Comparison of ENCODE assay signal across 10 mouse cellular contexts in genomic region chr7:90039504-90039903, GRCm38 (mm10). TPM values are rescaled to one million over a fixed set of nuclear protein-coding genes. Genes with fewer than 3 reads are reported as not detected.
A peak's percentile ranks its signal among the peaks of the same experiment; 100 is the strongest.
DNase-seq lines count a peak whose midpoint lies in the region; ATAC-seq lines count a peak whose summit lies in the region.
"Had no signal": no experiment of that assay in that cellular context is flagged by ENCODE, and none has a peak within 500 bp of the region (broad histone marks: within the 10 kb centered on the region; RNA-seq: fewer than 3 reads in every experiment).

No protein-coding gene starts in this region.

- H3K27me3 ChIP-seq in neural tube, embryonic 15.5 days (replicated peaks): no peaks in the 10 kb centered on the region
- H3K27me3 ChIP-seq in intestine, embryonic 15.5 days (replicated peaks): no peaks in the 10 kb centered on the region
- H3K27me3 ChIP-seq: limb, embryonic 15.5 days had no signal

- H3K9ac ChIP-seq in neural tube, embryonic 15.5 days (replicated peaks): no peak overlapping the region
- no peak overlapping the region for H3K9ac ChIP-seq in intestine, embryonic 15.5 days
- H3K9ac ChIP-seq: limb, embryonic 15.5 days had no signal

- no peak overlapping the region for H3K4me3 ChIP-seq in neural tube, embryonic 15.5 days (replicated peaks)
- H3K4me3 ChIP-seq in intestine, embryonic 15.5 days (replicated peaks): no peak overlapping the region
- H3K4me3 ChIP-seq: limb, embryonic 15.5 days had no signal

- H3K27ac ChIP-seq in neural tube, embryonic 15.5 days (replicated peaks): no peak overlapping the region
- H3K27ac ChIP-seq in intestine, embryonic 15.5 days: no peak overlapping the region
- H3K27ac ChIP-seq: limb, embryonic 15.5 days had no signal

- intact Hi-C loops in heart, postnatal 25 days (cut with DNase I): no loop called here

- no peaks in the 10 kb centered on the region for H3K4me1 ChIP-seq in neural tube, embryonic 15.5 days
- peaks cover 10% of the 10 kb centered on the region; the same call in 1 of the 2 replicates for H3K4me1 ChIP-seq in intestine, embryonic 15.5 days (replicated peaks)

- ATAC-seq in common myeloid progenitor, adult 5-6 weeks (replicated peaks; ENCODE audit: low read depth, poor library complexity, severe bottlenecking): peak; percentile 50
- no peak for ATAC-seq in neural tube, embryonic 15.5 days (ENCODE audit: low FRiP score)
- no peak for ATAC-seq in intestine, embryonic 15.5 days

- WGBS in neural tube, embryonic 15.5 days: 87% methylated on average over 9 of the region's 9 CpGs
- 70% methylated on average over 9 of the region's 9 CpGs for WGBS in intestine, embryonic 15.5 days

- no peaks in the 10 kb centered on the region for H3K36me3 ChIP-seq in neural tube, embryonic 15.5 days
- no peaks in the 10 kb centered on the region for H3K36me3 ChIP-seq in intestine, embryonic 15.5 days
- H3K36me3 ChIP-seq: limb, embryonic 15.5 days had no signal

- H3K9me3 ChIP-seq in neural tube, embryonic 15.5 days (replicated peaks): no peaks in the 10 kb centered on the region
- no peaks in the 10 kb centered on the region for H3K9me3 ChIP-seq in intestine, embryonic 15.5 days
- H3K9me3 ChIP-seq: limb, embryonic 15.5 days had no signal

- peak; percentile 65 to 77 for DNase-seq in heart, adult 18-20 months
- DNase-seq in heart, postnatal 25 days (ENCODE audit: low spot score): no peak
- peak; percentile 42 for DNase-seq in retina, postnatal 1 day
- no peak for DNase-seq in retina, embryonic 14.5 days (ENCODE audit: low spot score)
- DNase-seq: gastrocnemius, postnatal 14 days; kidney, adult 8-10 months had no signal

- H3K4me2 ChIP-seq in neural tube, embryonic 15.5 days: no peak overlapping the region
- no peak overlapping the region for H3K4me2 ChIP-seq in intestine, embryonic 15.5 days (replicated peaks)
- H3K4me2 ChIP-seq: limb, embryonic 15.5 days had no signal

RNA-seq across cellular contexts. Expression of gene Eed, which starts 58.7 kb away (rescaled TPM):
- 10 to 100 TPM; 26.1 to 32.8 TPM for total RNA-seq in heart, adult 18-20 months (2021)
- total RNA-seq in heart, postnatal 25 days (2021): 10 to 100 TPM; 22.3 to 28.0 TPM
- total RNA-seq in common myeloid progenitor, adult 5-6 weeks (2017): 119 and 225 TPM in 2 replicates
- 27.5 and 37.3 TPM in 2 replicates for polyA plus RNA-seq in neural tube, embryonic 15.5 days (2015; fragmentation: Nextera tagmentation; extraction: Ambion mirVana)
- polyA plus RNA-seq in intestine, embryonic 15.5 days (2015; fragmentation: Nextera tagmentation; extraction: Ambion mirVana): 66.8 and 69.9 TPM in 2 replicates

Comparison
In these comparisons a context has a peak if more than half of its experiments do, and no peak if none do; other contexts are left out.
1. DNase-seq: peak in heart, adult 18-20 months (2 of 2) and retina, postnatal 1 day (single experiment); none in heart, postnatal 25 days (single experiment) and retina, embryonic 14.5 days (single experiment).